Mouse (Mus musculus): ENCODE results near the gene Wiz. TPM values are rescaled to one million over a fixed set of nuclear protein-coding genes. Genes with fewer than 3 reads are reported as not detected.

Gene Wiz
- polyA plus RNA-seq, 1 experiment from 2014 or later, result 24.7 TPM

- Histone ChIP-seq H3K36me3 (peaks cover 10% of the 10 kb centered on the region; the same call in 1 of the 2 replicates), H3K27ac (no peak overlapping the region), H3K4me1 (replicated peaks) (peaks cover 9% of the 10 kb centered on the region; the same call in 1 of the 2 replicates), H3K9me3 (no peaks in the 10 kb centered on the region), H3K27me3 (replicated peaks) (no peaks in the 10 kb centered on the region), H3K9ac (no peak overlapping the region), H3K4me2 (replicated peaks) (no peak overlapping the region), H3K4me3 (replicated peaks) (no peak overlapping the region)
- ATAC-seq, result 0 out of 2 replicates have a peak, but pooled peaks have one; percentile 28
- 88% methylated on average over 15 of the region's 15 CpGs for WGBS
These were observed 12.8 kb downstream of the Wiz start for GRCm38 (mm10) chr17:32376475-32376874.

DNA sequence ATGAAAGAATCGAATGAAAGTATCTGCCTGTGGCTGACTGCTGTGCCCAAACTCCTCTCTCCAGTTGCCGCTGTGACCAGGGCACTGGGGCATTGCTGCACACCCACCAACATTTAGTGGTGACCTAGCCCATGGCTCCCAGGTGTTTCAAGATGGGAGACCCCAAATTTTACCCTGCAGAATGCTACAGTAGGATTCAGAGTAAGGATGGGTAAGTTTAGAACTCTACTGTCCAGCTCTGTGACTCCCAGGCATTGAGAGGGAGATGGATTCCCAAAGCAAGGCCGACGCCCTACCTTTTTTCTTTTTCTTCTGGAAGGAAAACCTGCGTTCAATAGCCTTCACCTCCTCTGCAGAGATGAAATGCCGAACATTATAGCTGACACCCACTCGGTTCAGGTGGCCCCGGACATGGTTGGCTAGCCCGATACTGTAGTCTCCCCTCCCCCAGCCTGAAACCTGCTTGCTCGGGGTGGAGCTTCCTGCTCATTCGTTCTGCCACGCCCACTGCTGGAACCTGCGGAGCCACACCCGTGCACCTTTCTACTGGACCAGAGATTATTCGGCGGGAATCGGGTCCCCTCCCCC, 20.2 kb downstream of the Wiz start:
- peak overlapping the region; percentile 40; the same call in 1 of the 2 replicates for H3K9ac ChIP-seq
- peak; percentile 78 for ATAC-seq
- WGBS, result 16% methylated on average over 13 of the region's 17 CpGs

GRCm38 (mm10) chr17:32367706-32368105, 21.5 kb downstream of the Wiz start:
- WGBS, result 87% methylated on average over 11 of the region's 11 CpGs
- Histone ChIP-seq H3K4me2 (replicated peaks) (no peak overlapping the region), H3K36me3 (no peaks in the 10 kb centered on the region), H3K4me3 (replicated peaks) (no peak overlapping the region), H3K9me3 (no peaks in the 10 kb centered on the region), H3K27me3 (replicated peaks) (no peaks in the 10 kb centered on the region), H3K4me1 (replicated peaks) (peaks cover 12% of the 10 kb centered on the region), H3K27ac (no peak overlapping the region), H3K9ac (no peak overlapping the region)
- no peak for ATAC-seq

More for the DNA sequence above, 20.2 kb downstream of the Wiz start:
- no peaks in the 10 kb centered on the region for H3K27me3 ChIP-seq (replicated peaks)
- peak overlapping the region; percentile 36 for H3K4me3 ChIP-seq (replicated peaks)
- H3K9me3 ChIP-seq, result no peaks in the 10 kb centered on the region
- H3K27ac ChIP-seq, result peak overlapping the region; percentile 66; the same call in 1 of the 2 replicates
- H3K36me3 ChIP-seq, result no peaks in the 10 kb centered on the region
- H3K4me2 ChIP-seq (replicated peaks), result peak overlapping the region; percentile 48
- H3K4me1 ChIP-seq (replicated peaks), result peaks cover 6% of the 10 kb centered on the region

- peak overlapping the region; percentile 63; the same call in 1 of the 2 replicates for H3K4me2 ChIP-seq (replicated peaks)
These were observed 23.9 kb downstream of the Wiz start for GRCm38 (mm10) chr17:32365296-32365695.

DNA sequence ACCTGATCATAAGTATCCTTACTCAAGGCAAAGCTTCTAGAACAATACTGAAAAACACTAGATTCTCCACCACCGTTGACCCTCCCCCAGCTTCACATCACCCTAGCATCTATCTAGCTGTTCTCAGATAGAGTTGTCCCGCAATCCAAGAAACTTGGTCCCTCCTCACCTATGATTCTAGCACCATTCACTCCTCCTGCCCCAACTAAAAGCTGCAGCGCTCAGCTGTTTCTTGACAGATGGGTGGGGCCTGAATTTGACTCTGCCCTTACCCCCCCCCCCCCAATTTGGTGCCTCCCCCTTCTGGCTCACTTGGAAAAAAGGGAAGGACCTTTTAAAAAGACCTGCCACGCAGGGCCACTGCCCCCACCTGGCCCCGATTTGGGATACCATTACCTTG, 24.4 kb downstream of the Wiz start:
- H3K9me3 ChIP-seq, result no peaks in the 10 kb centered on the region
- H3K9ac ChIP-seq, result no peak overlapping the region
- peak overlapping the region; percentile 95 for H3K4me3 ChIP-seq (replicated peaks)
- H3K27me3 ChIP-seq (replicated peaks), result no peaks in the 10 kb centered on the region
- H3K4me2 ChIP-seq (replicated peaks), result peak overlapping the region; percentile 63
- peak; percentile 18; the same call in 1 of the 2 replicates for ATAC-seq
- H3K4me1 ChIP-seq (replicated peaks), result peaks cover 16% of the 10 kb centered on the region
- peaks cover 14% of the 10 kb centered on the region; the same call in 1 of the 2 replicates for H3K36me3 ChIP-seq
- 54% methylated on average over 5 of the region's 5 CpGs for WGBS
- H3K27ac ChIP-seq, result peak overlapping the region; percentile 64

More at GRCm38 (mm10) chr17:32365296-32365695, 23.9 kb downstream of the Wiz start:
- Histone ChIP-seq H3K36me3 (peaks cover 11% of the 10 kb centered on the region; the same call in 1 of the 2 replicates), H3K27me3 (replicated peaks) (no peaks in the 10 kb centered on the region), H3K9ac (no peak overlapping the region), H3K4me1 (replicated peaks) (peaks cover 16% of the 10 kb centered on the region), H3K27ac (no peak overlapping the region), H3K9me3 (no peaks in the 10 kb centered on the region), H3K4me3 (replicated peaks) (no peak overlapping the region)
- WGBS, result 69% methylated on average over 1 of the region's 1 CpGs
- no peak for ATAC-seq

DNA sequence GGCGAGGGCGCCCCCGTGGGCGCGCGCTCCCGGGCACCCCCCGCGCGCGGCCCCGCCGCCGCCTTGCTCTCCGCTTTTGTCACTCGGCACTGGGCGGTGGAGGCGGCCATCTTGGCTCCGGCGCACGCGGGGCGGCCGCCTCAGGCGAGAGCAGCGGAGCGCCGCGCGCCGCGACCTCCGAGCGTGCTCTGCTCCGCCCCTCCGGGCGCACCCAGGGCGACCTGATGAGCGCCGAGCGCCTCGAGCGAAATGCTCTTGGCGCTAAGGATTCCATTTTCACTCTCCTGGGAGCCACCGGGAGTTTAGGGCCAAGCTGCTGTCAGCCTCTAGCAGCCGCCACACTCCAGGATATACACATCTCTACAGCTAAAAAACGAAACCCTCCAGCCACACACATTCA, 24.9 kb downstream of the Wiz start:
- H3K4me2 ChIP-seq (replicated peaks), result peak overlapping the region; percentile 63
- WGBS, result under 1% methylated on average over 40 of the region's 47 CpGs
- H3K9ac ChIP-seq, result peak overlapping the region; percentile 98
- H3K36me3 ChIP-seq, result peaks cover 19% of the 10 kb centered on the region; the same call in 1 of the 2 replicates
- no peaks in the 10 kb centered on the region for H3K27me3 ChIP-seq (replicated peaks)
- peak overlapping the region; percentile 68 for H3K27ac ChIP-seq
- H3K4me1 ChIP-seq (replicated peaks), result peaks cover 16% of the 10 kb centered on the region
- peak overlapping the region; percentile 95 for H3K4me3 ChIP-seq (replicated peaks)
- ATAC-seq, result peak; percentile 94
- no peaks in the 10 kb centered on the region for H3K9me3 ChIP-seq

- Histone ChIP-seq H3K36me3 (peaks cover 24% of the 10 kb centered on the region), H3K9me3 (no peaks in the 10 kb centered on the region), H3K4me1 (replicated peaks) (peaks cover 16% of the 10 kb centered on the region), H3K27ac (peak overlapping the region; percentile 68; the same call in 1 of the 2 replicates), H3K9ac (peak overlapping the region; percentile 98), H3K4me3 (replicated peaks) (peak overlapping the region; percentile 95), H3K4me2 (replicated peaks) (peak overlapping the region; percentile 63), H3K27me3 (replicated peaks) (no peaks in the 10 kb centered on the region)
- ATAC-seq, result peak; percentile 53
- WGBS, result under 1% methylated on average over 45 of the region's 50 CpGs
These were observed 25.4 kb downstream of the Wiz start for GRCm38 (mm10) chr17:32363821-32364301.

DNA sequence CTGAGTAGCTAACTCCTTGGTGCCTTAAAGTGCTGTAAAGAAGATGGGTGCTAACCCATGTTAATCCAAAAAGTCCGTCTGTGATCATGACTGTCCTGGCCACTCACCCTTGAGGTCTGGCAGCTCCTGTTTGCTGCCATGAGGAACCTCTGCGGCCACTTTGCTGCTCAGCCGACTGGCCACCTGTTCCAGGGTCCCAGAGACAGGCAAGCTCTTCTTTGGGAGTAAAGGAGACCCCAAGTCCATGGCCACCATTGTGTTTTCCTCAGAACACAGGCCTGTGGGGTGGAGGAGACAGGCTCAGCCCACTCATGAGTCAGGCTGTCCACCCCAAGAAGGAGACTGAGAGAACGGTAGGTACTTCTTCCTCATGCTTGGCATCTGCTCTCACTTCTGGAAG, 26.6 kb downstream of the Wiz start:
- H3K36me3 ChIP-seq, result peaks cover 36% of the 10 kb centered on the region
- H3K27me3 ChIP-seq (replicated peaks), result no peaks in the 10 kb centered on the region
- 0 out of 2 replicates have a peak overlapping the region, but pooled peaks have one; percentile 95 for H3K4me3 ChIP-seq (replicated peaks)
- ATAC-seq, result no peak
- 75% methylated on average over 4 of the region's 4 CpGs for WGBS
- H3K9me3 ChIP-seq, result no peaks in the 10 kb centered on the region
- peak overlapping the region; percentile 63 for H3K4me2 ChIP-seq (replicated peaks)
- peaks cover 16% of the 10 kb centered on the region for H3K4me1 ChIP-seq (replicated peaks)
- H3K9ac ChIP-seq, result peak overlapping the region; percentile 98
- no peak overlapping the region for H3K27ac ChIP-seq

GRCm38 (mm10) chr17:32359928-32360327, 29.3 kb downstream of the Wiz start:
- 88% methylated on average over 18 of the region's 18 CpGs for WGBS
- Histone ChIP-seq H3K27ac (no peak overlapping the region), H3K27me3 (replicated peaks) (no peaks in the 10 kb centered on the region), H3K9ac (no peak overlapping the region), H3K9me3 (no peaks in the 10 kb centered on the region), H3K36me3 (peaks cover 61% of the 10 kb centered on the region), H3K4me1 (replicated peaks) (peaks cover 14% of the 10 kb centered on the region), H3K4me3 (replicated peaks) (no peak overlapping the region), H3K4me2 (replicated peaks) (no peak overlapping the region)
- ATAC-seq, result no peak

DNA sequence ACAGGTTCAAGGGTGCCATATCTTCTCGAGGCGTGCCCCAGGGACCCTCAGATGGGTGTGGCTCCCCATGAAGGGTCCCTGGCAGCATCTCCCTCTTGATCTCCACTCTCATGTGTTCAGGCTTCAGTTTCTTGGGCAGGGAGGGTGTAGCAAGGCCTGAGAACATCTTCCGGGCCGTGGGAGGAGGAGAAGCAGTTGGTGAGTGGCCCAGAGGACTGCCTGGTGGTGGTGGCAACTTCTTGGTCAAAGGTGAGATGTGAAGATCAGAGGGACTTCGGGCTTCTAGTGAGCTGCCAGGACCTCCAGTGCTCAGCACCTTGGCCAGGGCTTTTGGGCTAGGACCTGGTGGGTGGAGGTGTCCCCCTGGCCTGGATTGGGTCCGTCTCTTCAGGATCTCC, 30.3 kb downstream of the Wiz start:
- H3K4me2 ChIP-seq (replicated peaks), result no peak overlapping the region
- no peak overlapping the region for H3K9ac ChIP-seq
- peaks cover 65% of the 10 kb centered on the region for H3K36me3 ChIP-seq
- WGBS, result 87% methylated on average over 6 of the region's 6 CpGs
- H3K4me3 ChIP-seq (replicated peaks), result no peak overlapping the region
- no peaks in the 10 kb centered on the region for H3K9me3 ChIP-seq
- H3K27me3 ChIP-seq (replicated peaks), result no peaks in the 10 kb centered on the region
- peaks cover 10% of the 10 kb centered on the region for H3K4me1 ChIP-seq (replicated peaks)
- no peak for ATAC-seq
- H3K27ac ChIP-seq, result no peak overlapping the region

DNA sequence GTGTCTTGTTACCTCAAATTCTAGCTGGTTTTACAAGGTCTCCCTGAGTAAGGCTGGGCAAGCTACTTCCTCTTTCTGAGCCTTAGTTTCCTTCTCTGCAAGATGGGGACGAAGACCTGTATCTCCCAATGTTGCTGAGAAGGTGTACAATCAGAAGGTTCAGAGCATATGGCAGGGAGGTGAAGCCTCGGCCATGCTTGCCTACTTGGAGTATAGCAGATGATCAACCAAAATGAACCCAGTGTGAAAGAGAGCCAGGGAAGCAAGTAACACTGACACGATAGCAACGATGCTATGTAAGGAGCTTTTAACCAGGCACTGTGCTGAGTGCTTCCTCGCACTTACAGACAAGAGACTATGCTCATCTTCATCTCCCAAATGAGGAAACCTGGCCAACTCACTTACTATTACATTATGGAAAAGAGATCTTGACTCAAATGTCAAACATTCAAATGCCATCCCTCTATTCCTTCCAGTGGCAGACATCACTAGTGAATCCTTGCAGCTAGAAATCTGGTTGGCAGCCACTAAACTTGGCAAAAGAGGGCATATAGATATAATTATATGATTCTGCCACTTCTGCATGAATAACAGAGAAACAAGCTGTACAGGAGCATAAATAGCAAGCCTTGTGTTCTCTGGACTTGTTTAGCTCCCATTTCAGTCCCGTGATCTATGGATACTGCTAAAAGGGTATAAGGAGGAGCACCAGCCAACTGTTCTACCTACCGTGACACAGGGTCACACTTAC, 30.9 kb downstream of the Wiz start:
- WGBS, result 94% methylated on average over 7 of the region's 7 CpGs
- H3K36me3 ChIP-seq, result peaks cover 65% of the 10 kb centered on the region
- ATAC-seq, result no peak

More for the DNA sequence above, 30.9 kb downstream of the Wiz start:
- Histone ChIP-seq H3K9ac (no peak overlapping the region), H3K27ac (no peak overlapping the region), H3K27me3 (replicated peaks) (no peaks in the 10 kb centered on the region), H3K4me2 (replicated peaks) (no peak overlapping the region), H3K4me1 (replicated peaks) (peaks cover 10% of the 10 kb centered on the region), H3K9me3 (no peaks in the 10 kb centered on the region), H3K4me3 (replicated peaks) (no peak overlapping the region)

Measured in intestine, embryonic 15.5 days (tissue).